In the genomic region with DNA sequence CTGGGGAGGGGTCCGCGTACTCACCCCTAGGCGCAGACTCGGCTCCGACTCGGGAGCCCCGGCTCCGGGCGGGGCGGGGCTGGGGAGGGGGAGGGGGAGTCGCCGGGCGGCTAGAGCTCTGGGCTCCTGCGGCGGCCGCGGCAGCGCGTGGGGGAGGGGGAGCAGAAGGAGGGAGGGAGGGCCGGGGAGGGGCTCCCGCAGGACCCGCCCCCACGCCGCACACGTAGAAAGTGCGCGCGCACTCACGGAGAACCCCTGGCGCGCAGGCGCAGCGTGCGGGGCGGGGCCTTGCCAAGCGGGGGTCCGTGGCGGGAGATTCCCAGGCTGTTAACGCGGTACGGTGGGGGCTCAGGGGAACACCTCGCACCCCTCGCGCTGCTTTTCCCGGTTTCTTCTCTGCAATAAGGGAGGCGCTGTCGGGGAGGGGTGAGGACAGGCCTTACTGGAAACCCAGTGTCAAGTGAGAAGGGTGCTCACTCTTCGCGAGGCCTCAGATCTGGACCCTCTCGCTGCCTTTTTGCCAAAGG, we compare ENCODE assay signal across 7 mouse cellular contexts. TPM values are rescaled to one million over a fixed set of nuclear protein-coding genes. Genes with fewer than 3 reads are reported as not detected.
DNase-seq lines count a peak whose midpoint lies in the region; ATAC-seq and TF ChIP-seq lines count a peak whose summit lies in the region.

A gene (plus strand): TSS at position 230 of the 527 bp plus-strand sequence.

- 2% methylated on average over 42 of the region's 50 CpGs for WGBS in embryonic facial prominence, embryonic 12.5 days
- WGBS in kidney, adult 2 months = 1% methylated on average over 33 of the region's 50 CpGs
- WGBS in limb, embryonic 12.5 days = under 1% methylated on average over 31 of the region's 50 CpGs
- WGBS in midbrain, embryonic 15.5 days = under 1% methylated on average over 34 of the region's 50 CpGs
- WGBS in spleen, adult 2 months = under 1% methylated on average over 35 of the region's 50 CpGs

- H3K4me3 ChIP-seq in embryonic facial prominence, embryonic 12.5 days = peak within 1 kb of the TSS; percentile 89
- peak within 1 kb of the TSS; percentile 97 for H3K4me3 ChIP-seq in kidney, adult 2 months (ENCODE audit: insufficient read depth, low read depth, low read length)
- peak within 1 kb of the TSS; percentile 78 for H3K4me3 ChIP-seq in limb, embryonic 12.5 days (replicated peaks)
- H3K4me3 ChIP-seq in midbrain, embryonic 15.5 days = peak within 1 kb of the TSS; percentile 99
- peak within 1 kb of the TSS; percentile 82 for H3K4me3 ChIP-seq in spleen, adult 2 months (ENCODE audit: extremely low read depth, insufficient read depth, insufficient read length)

- H3K9ac ChIP-seq in embryonic facial prominence, embryonic 12.5 days = peak within 1 kb of the TSS; percentile 89
- peak within 1 kb of the TSS; percentile 90 for H3K9ac ChIP-seq in limb, embryonic 12.5 days (replicated peaks)
- H3K9ac ChIP-seq in midbrain, embryonic 15.5 days = peak within 1 kb of the TSS; percentile 95

- peak; percentile 95 for DNase-seq in adrenal gland, postnatal 25 days
- peak; percentile 93 to 95 for DNase-seq in heart, adult 18-20 months
- DNase-seq in kidney, adult 2 months = peak; percentile 94
- DNase-seq in spleen, adult 2 months (ENCODE audit: low read depth in 1 of 2, low spot score in 2 of 2) = peak; percentile 79 to 86

- H3K9me3 ChIP-seq in embryonic facial prominence, embryonic 12.5 days = no peaks in the 10 kb centered on the region
- H3K9me3 ChIP-seq in limb, embryonic 12.5 days = peaks cover 4% of the 10 kb centered on the region; the same call in 1 of the 2 replicates
- H3K9me3 ChIP-seq in midbrain, embryonic 15.5 days = no peaks in the 10 kb centered on the region

- H3K27ac ChIP-seq in embryonic facial prominence, embryonic 12.5 days = peak within 1 kb of the TSS; percentile 84
- H3K27ac ChIP-seq in kidney, adult 2 months (ENCODE audit: insufficient read depth, low read depth, low read length) = peak within 1 kb of the TSS; percentile 72
- H3K27ac ChIP-seq in limb, embryonic 12.5 days = peak within 1 kb of the TSS; percentile 90
- peak within 1 kb of the TSS; percentile 94 for H3K27ac ChIP-seq in midbrain, embryonic 15.5 days
- peak within 1 kb of the TSS; percentile 38 for H3K27ac ChIP-seq in spleen, adult 2 months (ENCODE audit: insufficient read depth, low read length)

- H3K36me3 ChIP-seq in embryonic facial prominence, embryonic 12.5 days = no peaks in the 10 kb centered on the region
- H3K36me3 ChIP-seq in kidney, adult 2 months (ENCODE audit: control insufficient read depth, insufficient read depth, low read length) = no peaks in the 10 kb centered on the region
- no peaks in the 10 kb centered on the region for H3K36me3 ChIP-seq in limb, embryonic 12.5 days
- no peaks in the 10 kb centered on the region for H3K36me3 ChIP-seq in midbrain, embryonic 15.5 days (replicated peaks)
- no peaks in the 10 kb centered on the region for H3K36me3 ChIP-seq in spleen, adult 2 months (ENCODE audit: control insufficient read depth, insufficient read depth, low read length)

- peaks cover 23% of the 10 kb centered on the region for H3K4me1 ChIP-seq in embryonic facial prominence, embryonic 12.5 days
- H3K4me1 ChIP-seq in kidney, adult 2 months (ENCODE audit: control insufficient read depth, insufficient read depth, low read length) = peaks cover 5% of the 10 kb centered on the region; the same call in 1 of the 2 replicates
- H3K4me1 ChIP-seq in limb, embryonic 12.5 days (replicated peaks) = peaks cover 24% of the 10 kb centered on the region
- peaks cover 35% of the 10 kb centered on the region for H3K4me1 ChIP-seq in midbrain, embryonic 15.5 days
- peaks cover 11% of the 10 kb centered on the region; the same call in 1 of the 2 replicates for H3K4me1 ChIP-seq in spleen, adult 2 months (ENCODE audit: control insufficient read depth, insufficient read depth, insufficient read length)

- peak within 1 kb of the TSS; percentile 74 for H3K4me2 ChIP-seq in embryonic facial prominence, embryonic 12.5 days (replicated peaks)
- peak within 1 kb of the TSS; percentile 88 for H3K4me2 ChIP-seq in limb, embryonic 12.5 days
- peak within 1 kb of the TSS; percentile 79 for H3K4me2 ChIP-seq in midbrain, embryonic 15.5 days

- peak; percentile 80 for ATAC-seq in embryonic facial prominence, embryonic 12.5 days (ENCODE audit: insufficient number of reproducible peaks, insufficient read depth, low FRiP score, low TSS enrichment)
- peak; percentile 82 for ATAC-seq in limb, embryonic 12.5 days (ENCODE audit: insufficient number of reproducible peaks, insufficient read depth, low FRiP score, low TSS enrichment, low read depth)
- peak; percentile 84 for ATAC-seq in midbrain, embryonic 15.5 days (replicated peaks)

- no peak for TF ChIP-seq POLR2A in kidney, adult 2 months (IDR thresholded peaks at IDR 0.05; ENCODE audit: low read depth, low read length)
- TF ChIP-seq POLR2A in spleen, adult 2 months (IDR thresholded peaks at IDR 0.05; ENCODE audit: low read depth, low read length) = peak; percentile 5; the same call in 1 of the 2 replicates

- no peak for TF ChIP-seq CTCF in kidney, adult 2 months (conservative IDR thresholded peaks at IDR 0.05; ENCODE audit: insufficient read depth, insufficient read length, low read depth, low read length)
- no peak for TF ChIP-seq CTCF in spleen, adult 2 months (IDR thresholded peaks at IDR 0.05; ENCODE audit: extremely low read depth, insufficient read depth, insufficient read length, insufficient replicate concordance)

- H3K27me3 ChIP-seq in embryonic facial prominence, embryonic 12.5 days = no peaks in the 10 kb centered on the region
- no peaks in the 10 kb centered on the region for H3K27me3 ChIP-seq in kidney, adult 2 months (replicated peaks; ENCODE audit: control insufficient read depth, insufficient read depth, low read length)
- no peaks in the 10 kb centered on the region for H3K27me3 ChIP-seq in limb, embryonic 12.5 days
- no peaks in the 10 kb centered on the region for H3K27me3 ChIP-seq in midbrain, embryonic 15.5 days (replicated peaks)
- H3K27me3 ChIP-seq in spleen, adult 2 months (ENCODE audit: control insufficient read depth, insufficient read depth, low read length) = 0 out of 2 replicates have a peak, but pooled peaks cover 3% of the 10 kb centered on the region

RNA-seq across cellular contexts. Expression of the gene that starts here (rescaled TPM):
- 101 and 124 TPM in 2 replicates for total RNA-seq in adrenal gland, postnatal 25 days (2021)
- polyA plus RNA-seq in embryonic facial prominence, embryonic 12.5 days (2016; fragmentation: Nextera tagmentation; extraction: Ambion mirVana) = 137 and 153 TPM in 2 replicates
- total RNA-seq in heart, adult 18-20 months (2021) = 100 to 1,000 TPM; 160 to 167 TPM
- 168 and 199 TPM in 2 replicates for polyA plus RNA-seq in kidney, adult 2 months (2012; rRNA removed)
- 143 and 153 TPM in 2 replicates for polyA plus RNA-seq in limb, embryonic 12.5 days (2016; fragmentation: Nextera tagmentation; extraction: Ambion mirVana)
- 118 and 124 TPM in 2 replicates for polyA plus RNA-seq in midbrain, embryonic 15.5 days (2015; fragmentation: Nextera tagmentation; extraction: Ambion mirVana)
- 54.1 and 81.9 TPM in 2 replicates for polyA plus RNA-seq in spleen, adult 2 months (2012; rRNA removed)

Comparison
In these comparisons a context has a peak if more than half of its experiments do, and no peak if none do; other contexts are left out.
1. Peak in every context shown above with its lines: DNase-seq, ATAC-seq, H3K4me3 ChIP-seq and H3K27ac ChIP-seq.
2. H3K27ac ChIP-seq: peak in every context shown above with its lines; median percentile 94 in midbrain, embryonic 15.5 days; 90 in limb, embryonic 12.5 days; 84 in embryonic facial prominence, embryonic 12.5 days; 72 in kidney, adult 2 months; 38 in spleen, adult 2 months.